In the genomic region with DNA sequence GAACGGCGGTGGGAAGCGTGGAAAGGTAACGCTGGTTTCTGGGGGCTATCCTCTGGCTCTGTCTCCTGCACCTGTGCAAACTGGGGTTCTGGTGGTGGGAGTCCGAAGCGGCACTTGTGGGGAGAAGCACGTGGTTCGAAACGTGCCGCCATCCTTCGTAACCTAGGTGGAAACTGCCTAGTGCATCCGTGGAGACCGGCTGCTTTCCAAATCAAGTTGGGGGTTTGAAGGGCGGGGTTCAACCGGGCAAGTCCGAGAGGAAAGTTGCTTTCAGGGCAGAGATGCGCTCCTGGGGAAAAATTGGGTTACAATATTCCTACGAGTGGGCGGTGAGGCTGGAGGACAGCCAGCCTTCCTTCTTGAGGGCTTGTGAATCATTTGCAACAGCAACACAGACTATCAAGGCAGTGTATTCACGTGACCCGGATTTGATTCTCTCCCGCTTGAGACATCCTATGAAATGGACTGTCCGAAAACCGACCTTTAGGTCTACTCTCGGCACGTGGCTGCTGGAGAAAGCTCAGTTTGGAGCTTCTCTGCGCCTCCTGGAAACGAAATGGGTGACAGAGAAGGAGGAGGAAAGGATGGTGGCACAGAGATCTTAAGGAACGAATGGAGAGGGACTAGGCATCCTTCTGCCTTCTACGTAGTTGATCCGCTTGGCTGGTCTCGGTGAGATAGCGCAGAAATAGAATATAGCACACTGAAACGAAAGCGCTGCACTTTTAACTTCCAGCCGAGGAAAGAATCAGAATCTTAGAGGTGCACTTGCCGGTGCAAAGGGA, we compare ENCODE assay signal across 8 mouse cellular contexts. TPM values are rescaled to one million over a fixed set of nuclear protein-coding genes. Genes with fewer than 3 reads are reported as not detected.
DNase-seq lines count a peak whose midpoint lies in the region; ATAC-seq lines count a peak whose summit lies in the region.

No protein-coding gene starts in this region.

- H3K27ac ChIP-seq in embryonic facial prominence, embryonic 12.5 days = no peak overlapping the region
- peak overlapping the region; percentile 75 for H3K27ac ChIP-seq in hindbrain, embryonic 10.5 days

- H3K4me1 ChIP-seq in embryonic facial prominence, embryonic 12.5 days = no peaks in the 10 kb centered on the region
- H3K4me1 ChIP-seq in hindbrain, embryonic 10.5 days (replicated peaks) = peaks cover 7% of the 10 kb centered on the region; the same call in 1 of the 2 replicates

- under 1% methylated on average over 37 of the region's 37 CpGs for WGBS in embryonic facial prominence, embryonic 12.5 days
- under 1% methylated on average over 37 of the region's 37 CpGs for WGBS in hindbrain, embryonic 10.5 days

- H3K4me3 ChIP-seq in embryonic facial prominence, embryonic 12.5 days = peak overlapping the region; percentile 51
- H3K4me3 ChIP-seq in hindbrain, embryonic 10.5 days = peak overlapping the region; percentile 70

- no peaks in the 10 kb centered on the region for H3K9me3 ChIP-seq in embryonic facial prominence, embryonic 12.5 days
- H3K9me3 ChIP-seq in hindbrain, embryonic 10.5 days = no peaks in the 10 kb centered on the region

- H3K4me2 ChIP-seq in embryonic facial prominence, embryonic 12.5 days (replicated peaks) = peak overlapping the region; percentile 98

- no peaks in the 10 kb centered on the region for H3K36me3 ChIP-seq in embryonic facial prominence, embryonic 12.5 days
- no peaks in the 10 kb centered on the region for H3K36me3 ChIP-seq in hindbrain, embryonic 10.5 days

- ATAC-seq in embryonic facial prominence, embryonic 12.5 days (ENCODE audit: insufficient number of reproducible peaks, insufficient read depth, low FRiP score, low TSS enrichment) = 0 out of 2 replicates have a peak, but pooled peaks have one; percentile 19

- peak overlapping the region; percentile 50 for H3K9ac ChIP-seq in embryonic facial prominence, embryonic 12.5 days

- peak; percentile 76 for DNase-seq in Muller cell, postnatal 12 days (ENCODE audit: inconsistent ontology term)
- peak; percentile 18 to 31 for DNase-seq in adrenal gland, postnatal 36 days
- DNase-seq in hindbrain, embryonic 10.5 days (ENCODE audit: low spot score) = peak; percentile 53
- peak; percentile 33 for DNase-seq in layer of hippocampus, adult 9-10 months (ENCODE audit: low spot score)
- DNase-seq in mesoderm, embryonic 11.5 days (ENCODE audit: low read depth, low spot score) = peak; percentile 20
- peak; percentile 53 for DNase-seq in right cerebral cortex, postnatal 4 days
- DNase-seq in spleen, adult 18-20 months = no peak

- 0 out of 2 replicates have a peak, but pooled peaks cover 7% of the 10 kb centered on the region for H3K27me3 ChIP-seq in embryonic facial prominence, embryonic 12.5 days
- H3K27me3 ChIP-seq in hindbrain, embryonic 10.5 days (ENCODE audit: insufficient read depth, poor library complexity, severe bottlenecking) = 0 out of 2 replicates have a peak, but pooled peaks cover 12% of the 10 kb centered on the region

RNA-seq across cellular contexts. Expression of a gene that starts 0.9 kb away (rescaled TPM):
- total RNA-seq in adrenal gland, postnatal 36 days (2021) = 1 to 10 TPM; 3.9 to 6.6 TPM
- polyA plus RNA-seq in embryonic facial prominence, embryonic 12.5 days (2016; fragmentation: Nextera tagmentation; extraction: Ambion mirVana) = 5.0 and 6.8 TPM in 2 replicates
- 6.3 and 12.7 TPM in 2 replicates for polyA plus RNA-seq in hindbrain, embryonic 10.5 days (2016; fragmentation: Nextera tagmentation; extraction: Ambion mirVana)

Comparison
In these comparisons a context has a peak if more than half of its experiments do, and no peak if none do; other contexts are left out.
1. DNase-seq: peak in Muller cell, postnatal 12 days (single experiment), adrenal gland, postnatal 36 days (2 of 2), hindbrain, embryonic 10.5 days (single experiment), layer of hippocampus, adult 9-10 months (single experiment), mesoderm, embryonic 11.5 days (single experiment) and right cerebral cortex, postnatal 4 days (single experiment); none in spleen, adult 18-20 months (0 of 2).